Mouse (Mus musculus): ENCODE results near the gene St3gal6.

DNA sequence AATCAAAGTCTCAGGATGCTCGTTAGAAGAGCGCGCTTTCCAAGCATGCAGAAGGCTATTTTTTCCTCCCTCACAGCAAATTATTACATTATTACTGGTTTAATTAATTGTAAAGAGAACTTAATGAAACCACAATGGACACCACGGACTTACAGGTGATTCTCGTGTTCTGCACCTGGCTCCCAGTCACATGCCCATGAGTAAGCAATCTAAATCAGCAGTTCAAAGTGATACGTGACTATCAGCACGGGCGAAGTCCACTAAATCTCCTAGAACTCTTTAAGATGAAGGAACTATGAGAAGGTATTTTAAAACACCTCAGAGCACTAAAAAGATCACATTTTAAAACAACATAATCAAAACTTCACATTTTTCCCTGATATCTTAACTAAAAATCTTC is 54.0 kb downstream of the St3gal6 start:
- TF ChIP-seq CTCF (IDR thresholded peaks at IDR 0.05; ENCODE audit: control insufficient read depth, insufficient read depth, low read length) = no peak
- TF ChIP-seq POLR2A (IDR thresholded peaks at IDR 0.05; ENCODE audit: borderline replicate concordance, control insufficient read depth, low read depth, low read length) = no peak

Measured in bone marrow, adult 2 months (tissue).